Mouse (Mus musculus) brain, embryonic 14.5 days (tissue): Measurements from ENCODE around the gene Bcat2.

Source experiments
- CTCF ChIP-seq: fragments of 200-500 bp; IDR thresholded peaks from 2 replicates; pipeline ENCODE4 v1.5.1; 2012; ENCODE audit warnings: inconsistent platforms, mild to moderate bottlenecking, moderate library complexity, borderline replicate concordance; ENCODE audit not compliant: insufficient read depth, insufficient read length; ENCODE audit errors: extremely low read depth
- POLR2A ChIP-seq: fragments of 200-500 bp; IDR thresholded peaks from 2 replicates; pipeline ENCODE4 v1.6.1; 2012; ENCODE audit warnings: mild to moderate bottlenecking, inconsistent platforms, borderline replicate concordance; ENCODE audit not compliant: poor library complexity, insufficient read depth, insufficient read length, severe bottlenecking; ENCODE audit errors: extremely low read depth

- TF ChIP-seq POLR2A (peak; percentile 49; the same call in 1 of the 2 replicates), CTCF (no peak)
Measured at GRCm38 (mm10) chr7:45525809-45526473, 44.0 kb upstream of the Bcat2 start, which contains the start of the genes Ppp1r15a and Plekha4.
